Mouse (Mus musculus) kidney, embryonic 16.5 days (tissue): ENCODE results near the gene Lrrn2. TPM values are rescaled to one million over a fixed set of nuclear protein-coding genes. Genes with fewer than 3 reads are reported as not detected.

Source experiments
- ATAC-seq: fragments of 200-750 bp; cut with Nextera tagmentation; 2 replicates; pipeline ENCODE4 v1.8.0; 2017; ENCODE audit warnings: moderate TSS enrichment; ENCODE audit not compliant: low FRiP score, low TSS enrichment
- H3K27ac ChIP-seq: fragments of 300-500 bp; sonication (generic); 2 replicates; pipeline ENCODE4 v1.5.1; 2014; ENCODE audit warnings: low read length
- H3K27me3 ChIP-seq: fragments of 300-500 bp; sonication (generic); 2 replicates; pipeline ENCODE4 v1.6.1; 2014; ENCODE audit warnings: low read length, control low read depth, mixed read lengths; ENCODE audit not compliant: insufficient read depth
- H3K36me3 ChIP-seq: fragments of 300-500 bp; sonication (generic); 2 replicates; pipeline ENCODE4 v1.6.1; 2014; ENCODE audit warnings: low read length, control low read depth, mixed read lengths; ENCODE audit not compliant: insufficient read depth
- H3K4me1 ChIP-seq: fragments of 300-500 bp; sonication (generic); 2 replicates; pipeline ENCODE4 v1.6.1; 2014; ENCODE audit warnings: low read length, control low read depth, mixed read lengths; ENCODE audit not compliant: insufficient read depth
- H3K4me2 ChIP-seq: fragments of 300-500 bp; sonication (generic); replicated peaks from 2 replicates; pipeline ENCODE4 v1.6.1; 2014; ENCODE audit warnings: low read depth, low read length
- H3K4me3 ChIP-seq: fragments of 300-500 bp; sonication (generic); 2 replicates; pipeline ENCODE4 v1.5.1; 2014; ENCODE audit warnings: mild to moderate bottlenecking, low read length
- H3K9ac ChIP-seq: fragments of 300-500 bp; sonication (generic); replicated peaks from 2 replicates; pipeline ENCODE4 v1.6.1; 2014; ENCODE audit warnings: low read length
- H3K9me3 ChIP-seq: fragments of 300-500 bp; sonication (generic); 2 replicates; pipeline ENCODE4 v1.6.1; 2016; ENCODE audit warnings: low read length, control low read depth
- WGBS: fragments of 180-500 bp; shearing (Covaris S2); extraction: QIAGEN DNeasy Blood & Tissue Kit; methylation state at CpG from one replicate; pipeline ENCODE4 v1.1.7; 2014; 5-methylcytosine and 5-hydroxymethylcytosine counted together
- polyA plus RNA-seq: library from polyadenylated mRNA; unstranded; fragments of >200 nt; fragmentation: Nextera tagmentation; extraction: Ambion mirVana; gene quantifications from 2 replicates; pipeline ENCODE4 v1.2.1, GENCODE M21; 2015

Gene Lrrn2
- polyA plus RNA-seq, 1 experiment from 2014 or later, result 5.2 TPM

DNA sequence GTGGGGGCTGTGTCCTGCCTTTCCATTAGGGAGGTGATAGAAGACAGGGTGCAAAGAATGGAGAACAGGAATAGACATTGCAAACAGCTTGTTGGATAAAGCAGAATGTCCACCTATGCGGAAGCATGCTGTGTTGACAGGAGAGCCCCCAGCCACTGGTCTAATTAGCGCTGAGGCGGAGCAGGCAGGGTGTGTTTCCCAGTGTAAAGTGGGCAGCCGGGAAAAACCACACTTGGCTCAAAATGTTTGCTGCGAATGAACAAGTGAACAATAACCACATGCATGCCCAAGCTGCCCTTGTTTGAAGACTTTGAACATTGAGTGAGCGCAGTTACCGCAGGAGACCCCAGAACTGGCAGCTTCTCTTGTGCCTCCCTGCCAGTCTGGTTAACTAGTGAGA is 19.6 kb downstream of the Lrrn2 start:
- no peaks in the 10 kb centered on the region for H3K4me1 ChIP-seq
- H3K9ac ChIP-seq, result no peak overlapping the region
- WGBS, result 59% methylated on average over 7 of the region's 7 CpGs
- no peak for ATAC-seq
- no peaks in the 10 kb centered on the region for H3K27me3 ChIP-seq
- H3K9me3 ChIP-seq, result no peaks in the 10 kb centered on the region
- H3K27ac ChIP-seq, result no peak overlapping the region
- no peaks in the 10 kb centered on the region for H3K36me3 ChIP-seq
- no peak overlapping the region for H3K4me3 ChIP-seq
- H3K4me2 ChIP-seq, result no peak overlapping the region

DNA sequence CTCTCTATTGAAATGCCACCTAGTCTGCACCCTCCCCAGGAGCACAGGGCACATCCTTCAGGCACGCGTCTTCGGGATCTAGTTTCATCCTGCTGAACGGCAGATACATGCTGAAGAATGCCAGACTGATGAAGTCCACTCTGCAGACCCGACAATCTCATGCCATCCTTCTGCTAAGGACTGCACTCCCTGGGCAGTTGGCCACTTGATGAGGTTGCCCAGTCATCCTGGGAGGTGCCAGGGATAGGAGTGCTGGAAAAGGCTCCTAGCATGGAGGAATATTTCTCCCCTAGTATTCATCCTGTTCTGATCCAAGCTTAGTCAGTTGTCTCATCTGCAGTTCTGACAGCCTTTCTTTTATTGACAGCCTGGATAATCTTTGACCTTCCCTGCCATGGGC is 20.9 kb downstream of the Lrrn2 start:
- Histone ChIP-seq H3K27me3 (no peaks in the 10 kb centered on the region), H3K9ac (no peak overlapping the region)
- WGBS, result 76% methylated on average over 5 of the region's 5 CpGs

DNA sequence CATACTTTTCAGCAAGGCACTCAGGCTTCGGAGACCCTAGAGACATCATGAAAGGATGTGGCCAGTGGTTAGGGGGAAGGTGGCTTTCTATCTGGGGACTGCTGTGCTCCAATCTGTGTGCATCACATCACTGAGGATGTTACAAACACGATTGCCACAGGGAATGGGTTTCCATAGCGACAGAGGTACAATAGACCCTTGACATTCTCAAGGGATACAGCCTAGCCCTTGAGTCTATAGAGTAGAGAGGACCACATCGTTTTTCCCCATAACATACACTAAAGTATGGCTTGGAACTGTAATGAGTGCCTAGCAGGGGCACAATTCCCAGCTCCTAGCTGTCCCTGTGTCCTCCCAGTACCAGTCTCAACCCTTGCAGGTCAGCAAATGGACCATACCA is 23.4 kb downstream of the Lrrn2 start:
- Histone ChIP-seq H3K27ac (no peak overlapping the region), H3K27me3 (no peaks in the 10 kb centered on the region), H3K9ac (no peak overlapping the region), H3K4me3 (no peak overlapping the region), H3K9me3 (no peaks in the 10 kb centered on the region), H3K36me3 (no peaks in the 10 kb centered on the region), H3K4me2 (no peak overlapping the region), H3K4me1 (no peaks in the 10 kb centered on the region)
- no peak for ATAC-seq
- 78% methylated on average over 4 of the region's 4 CpGs for WGBS

More for the DNA sequence above, 20.9 kb downstream of the Lrrn2 start:
- no peak for ATAC-seq
- no peaks in the 10 kb centered on the region for H3K36me3 ChIP-seq
- no peaks in the 10 kb centered on the region for H3K4me1 ChIP-seq
- no peaks in the 10 kb centered on the region for H3K9me3 ChIP-seq
- no peak overlapping the region for H3K4me2 ChIP-seq
- no peak overlapping the region for H3K4me3 ChIP-seq
- no peak overlapping the region for H3K27ac ChIP-seq

DNA sequence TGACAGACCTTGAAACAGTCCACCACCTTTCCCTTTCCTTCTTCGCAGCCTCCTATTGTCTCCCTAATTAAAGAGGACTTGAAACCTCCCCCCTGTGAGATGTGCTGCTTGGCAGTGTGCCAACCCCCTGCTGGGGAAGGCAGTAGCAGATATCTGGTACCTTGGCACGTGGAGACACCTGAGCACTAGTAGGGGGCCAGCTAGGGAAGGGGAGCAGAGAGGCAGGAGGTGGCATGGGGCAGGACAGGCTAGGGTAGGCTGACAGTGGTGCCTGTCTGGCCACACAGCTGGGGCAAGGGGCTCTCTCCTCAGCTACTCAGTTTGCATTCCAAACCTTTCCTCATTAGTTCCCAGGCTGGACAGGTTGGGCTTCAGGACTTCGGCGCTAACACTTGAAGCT is 29.0 kb downstream of the Lrrn2 start:
- Histone ChIP-seq H3K27ac (no peak overlapping the region), H3K9ac (no peak overlapping the region), H3K27me3 (no peaks in the 10 kb centered on the region), H3K9me3 (no peaks in the 10 kb centered on the region), H3K36me3 (no peaks in the 10 kb centered on the region), H3K4me3 (no peak overlapping the region), H3K4me1 (no peaks in the 10 kb centered on the region), H3K4me2 (no peak overlapping the region)
- no peak; the same call in 1 of the 2 replicates for ATAC-seq
- WGBS, result 73% methylated on average over 4 of the region's 4 CpGs

DNA sequence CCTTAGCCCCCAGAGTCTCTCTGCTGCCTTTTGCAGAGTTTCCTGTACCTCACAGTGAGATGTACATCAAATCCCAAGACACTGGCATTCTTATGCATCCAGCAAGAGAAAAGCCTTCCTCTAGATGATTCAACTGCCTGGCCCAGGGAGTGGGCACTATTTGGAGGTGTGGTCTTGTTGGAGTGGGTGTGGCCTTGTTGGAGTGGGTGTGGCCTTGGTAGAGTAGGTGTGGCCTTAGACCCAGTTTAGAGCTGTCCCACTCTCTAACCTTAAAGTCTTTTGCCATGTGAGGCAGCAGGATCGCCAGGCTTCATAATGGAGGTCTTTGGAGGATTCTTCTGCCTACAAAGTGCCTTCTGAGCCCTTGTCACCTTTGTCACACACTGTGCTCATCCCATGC is 29.9 kb downstream of the Lrrn2 start:
- ATAC-seq, result no peak
- Histone ChIP-seq H3K4me1 (no peaks in the 10 kb centered on the region), H3K4me3 (no peak overlapping the region), H3K4me2 (no peak overlapping the region), H3K27ac (no peak overlapping the region), H3K9ac (no peak overlapping the region), H3K9me3 (no peaks in the 10 kb centered on the region), H3K36me3 (no peaks in the 10 kb centered on the region), H3K27me3 (no peaks in the 10 kb centered on the region)
- 94% methylated on average over 1 of the region's 1 CpGs for WGBS

DNA sequence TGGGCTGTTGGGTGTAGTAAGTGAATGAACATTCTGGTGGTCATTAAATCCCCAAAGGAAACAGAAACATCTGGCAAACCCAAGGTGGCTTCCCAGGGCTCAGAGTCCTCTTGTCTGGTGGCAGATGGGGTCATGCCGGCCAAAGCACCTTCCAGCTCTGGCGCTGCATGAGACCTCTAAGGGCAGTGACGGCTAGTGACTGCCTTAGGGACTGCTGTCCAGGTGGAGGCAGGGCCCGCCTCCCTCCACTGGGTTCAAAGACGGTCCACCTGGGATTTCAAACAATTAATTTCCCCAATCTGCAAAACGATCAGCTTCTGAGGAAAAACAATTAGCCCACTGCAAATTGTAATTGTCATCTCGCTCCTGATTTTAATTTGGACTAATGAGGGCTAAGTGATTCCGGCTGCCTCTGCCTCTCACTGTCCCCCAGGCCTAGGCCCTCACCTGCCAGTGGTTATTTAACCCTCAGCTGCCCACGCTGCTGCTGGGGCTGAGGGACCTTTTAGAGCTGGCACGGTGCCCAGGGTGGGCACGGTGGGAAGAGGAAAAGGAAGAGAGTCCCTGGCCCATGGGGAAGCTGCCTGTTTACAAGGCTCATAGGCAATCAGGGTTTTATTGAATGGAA is 30.5 kb downstream of the Lrrn2 start:
- ATAC-seq, result no peak
- Histone ChIP-seq H3K27me3 (no peaks in the 10 kb centered on the region), H3K9ac (no peak overlapping the region), H3K4me1 (no peaks in the 10 kb centered on the region), H3K27ac (no peak overlapping the region), H3K9me3 (no peaks in the 10 kb centered on the region), H3K36me3 (no peaks in the 10 kb centered on the region), H3K4me2 (no peak overlapping the region), H3K4me3 (no peak overlapping the region)
- WGBS, result 47% methylated on average over 11 of the region's 11 CpGs

DNA sequence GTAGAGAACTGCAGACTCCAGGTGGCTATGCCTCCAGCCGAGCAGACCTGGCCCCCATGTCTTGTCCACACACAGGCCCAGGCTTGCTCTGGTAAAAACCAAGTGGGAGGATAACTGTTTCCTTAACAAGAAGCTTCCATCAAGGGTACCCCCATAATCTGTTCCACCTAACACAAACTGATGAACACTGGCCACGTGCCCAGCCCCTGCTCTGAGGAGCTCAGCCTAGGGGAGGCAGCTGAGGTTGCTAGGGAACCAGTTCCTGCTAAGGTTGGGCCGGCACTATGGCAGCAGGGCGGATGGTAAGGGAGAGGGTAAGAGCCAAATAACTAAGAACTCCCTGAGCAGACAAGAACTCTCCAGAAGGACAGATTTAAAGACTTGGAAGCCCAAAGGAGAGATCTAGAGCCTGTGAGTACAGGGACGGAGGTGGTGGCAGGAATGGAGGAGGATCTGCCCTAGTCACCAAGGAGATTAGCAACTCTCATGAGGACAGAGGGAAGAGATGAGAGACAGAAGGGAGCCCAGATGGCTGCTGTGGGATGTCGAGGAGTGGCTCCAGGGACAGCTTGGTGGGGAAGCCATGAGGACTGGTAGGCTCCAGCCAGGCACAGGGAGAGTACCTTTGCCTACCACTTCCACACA is 35.9 kb downstream of the Lrrn2 start:
- H3K27ac ChIP-seq, result no peak overlapping the region
- ATAC-seq, result no peak
- H3K9me3 ChIP-seq, result no peaks in the 10 kb centered on the region
- peaks cover 9% of the 10 kb centered on the region for H3K4me1 ChIP-seq
- no peak overlapping the region for H3K4me3 ChIP-seq
- whole genome bisulfite sequencing, result 61% methylated on average over 6 of the region's 6 CpGs
- no peaks in the 10 kb centered on the region for H3K27me3 ChIP-seq
- H3K36me3 ChIP-seq, result no peaks in the 10 kb centered on the region
- no peak overlapping the region for H3K4me2 ChIP-seq
- H3K9ac ChIP-seq, result no peak overlapping the region

DNA sequence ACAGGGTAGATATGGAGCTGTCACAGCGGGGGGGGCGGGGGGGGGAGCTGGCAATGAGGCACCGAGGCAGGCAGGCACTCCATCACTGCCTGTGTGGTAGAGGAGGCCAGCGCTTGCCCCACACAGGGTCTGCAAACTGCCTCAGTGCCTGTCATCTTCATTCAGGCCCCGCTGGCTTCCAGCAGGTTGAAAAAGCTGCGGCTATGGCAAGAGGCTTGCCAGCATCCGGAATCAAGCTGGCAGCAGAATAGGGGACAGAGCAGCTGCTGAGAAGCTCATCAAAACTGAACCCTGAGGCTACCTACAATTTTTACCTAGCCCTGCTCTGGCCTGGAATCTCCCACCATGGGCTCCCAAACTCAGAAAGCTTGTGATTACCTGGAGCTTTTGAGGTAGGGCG is 37.5 kb downstream of the Lrrn2 start:
- H3K36me3 ChIP-seq, result no peaks in the 10 kb centered on the region
- H3K4me3 ChIP-seq, result no peak overlapping the region
- no peak overlapping the region for H3K9ac ChIP-seq
- no peak overlapping the region for H3K4me2 ChIP-seq
- WGBS, result 17% methylated on average over 8 of the region's 8 CpGs
- H3K9me3 ChIP-seq, result no peaks in the 10 kb centered on the region
- peaks cover 14% of the 10 kb centered on the region for H3K4me1 ChIP-seq
- H3K27me3 ChIP-seq, result no peaks in the 10 kb centered on the region
- ATAC-seq, result no peak
- H3K27ac ChIP-seq, result no peak overlapping the region

DNA sequence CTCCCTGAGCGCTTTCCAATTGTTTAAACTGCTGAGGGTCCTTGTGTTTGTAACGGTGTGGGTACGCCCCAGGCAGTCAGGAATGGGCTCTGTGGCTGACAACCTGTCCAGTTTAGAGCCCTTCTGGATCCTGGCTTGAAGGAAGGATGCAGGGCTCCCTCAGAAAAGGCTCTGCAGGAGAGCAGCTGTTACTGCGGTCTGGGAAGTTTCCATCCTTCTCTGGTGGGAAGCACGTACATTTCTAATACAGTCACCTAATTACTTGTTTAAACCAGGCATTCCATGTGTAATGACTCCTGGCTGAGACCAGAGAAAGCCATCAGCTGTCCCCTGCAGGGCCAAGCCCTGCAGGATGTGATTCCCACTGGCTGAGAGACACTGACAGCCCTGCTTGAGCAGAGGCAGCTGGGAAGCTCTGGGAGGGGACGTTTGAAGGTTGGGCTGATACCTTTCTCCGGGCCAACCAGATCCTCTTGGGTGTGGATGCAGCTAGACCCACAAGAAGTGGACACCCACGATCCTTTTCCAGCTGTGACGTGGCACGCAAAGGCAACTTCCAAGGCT is 38.1 kb downstream of the Lrrn2 start:
- no peak for ATAC-seq
- Histone ChIP-seq H3K9me3 (no peaks in the 10 kb centered on the region), H3K4me1 (peaks cover 14% of the 10 kb centered on the region)

DNA sequence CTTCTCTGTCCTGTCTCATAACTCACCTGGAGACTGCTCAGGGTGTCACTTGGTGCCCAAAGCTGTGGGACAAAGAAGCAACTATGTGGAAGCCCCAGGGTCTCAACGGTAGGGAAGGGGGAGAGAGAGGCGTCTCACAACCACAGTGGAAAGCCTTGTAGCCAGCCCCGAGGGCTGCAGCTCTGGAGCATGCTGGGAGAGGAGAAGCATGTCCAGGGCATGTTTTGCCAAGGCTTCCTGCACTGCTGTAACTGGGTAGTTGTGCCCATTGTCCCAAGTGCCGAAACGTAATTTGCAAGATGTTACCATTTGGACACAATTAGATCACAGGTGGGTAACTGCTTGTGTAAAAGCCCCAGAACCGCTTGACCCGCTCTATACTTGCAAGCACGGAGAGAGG is 39.2 kb downstream of the Lrrn2 start:
- no peaks in the 10 kb centered on the region for H3K36me3 ChIP-seq
- H3K9me3 ChIP-seq, result no peaks in the 10 kb centered on the region
- H3K4me1 ChIP-seq, result peaks cover 14% of the 10 kb centered on the region
- H3K27me3 ChIP-seq, result no peaks in the 10 kb centered on the region
- WGBS, result 84% methylated on average over 8 of the region's 8 CpGs
- no peak for ATAC-seq
- H3K9ac ChIP-seq, result no peak overlapping the region
- H3K4me2 ChIP-seq, result no peak overlapping the region
- no peak overlapping the region for H3K27ac ChIP-seq
- H3K4me3 ChIP-seq, result no peak overlapping the region

More for the DNA sequence above, 38.1 kb downstream of the Lrrn2 start:
- Histone ChIP-seq H3K27me3 (no peaks in the 10 kb centered on the region), H3K36me3 (no peaks in the 10 kb centered on the region), H3K4me3 (no peak overlapping the region), H3K27ac (no peak overlapping the region), H3K9ac (no peak overlapping the region), H3K4me2 (no peak overlapping the region)
- 15% methylated on average over 10 of the region's 10 CpGs for WGBS
